Mouse (Mus musculus) gastrocnemius, postnatal 36 days (tissue): ENCODE measurements around the gene Fbxo5. TPM values are rescaled to one million over a fixed set of nuclear protein-coding genes. Genes with fewer than 3 reads are reported as not detected.

Experiments used
- DNase-seq, 2 experiments: peaks; one replicate each; pipeline ENCODE4 v3.0.0; 2022
- intact Hi-C: fragments of 180-260 bp; cut with DNase I; formaldehyde crosslinking; loops from one replicate; pipeline ENCODE4 v1.15.1; 2025
- total RNA-seq, 2 experiments: library from RNA; stranded (reverse); gene quantifications; 2 replicates each; pipeline ENCODE4 v1.2.3; 2021

Gene Fbxo5
- total RNA-seq, 2 experiments from 2014 or later = 0.64 to 0.67 TPM

DNA sequence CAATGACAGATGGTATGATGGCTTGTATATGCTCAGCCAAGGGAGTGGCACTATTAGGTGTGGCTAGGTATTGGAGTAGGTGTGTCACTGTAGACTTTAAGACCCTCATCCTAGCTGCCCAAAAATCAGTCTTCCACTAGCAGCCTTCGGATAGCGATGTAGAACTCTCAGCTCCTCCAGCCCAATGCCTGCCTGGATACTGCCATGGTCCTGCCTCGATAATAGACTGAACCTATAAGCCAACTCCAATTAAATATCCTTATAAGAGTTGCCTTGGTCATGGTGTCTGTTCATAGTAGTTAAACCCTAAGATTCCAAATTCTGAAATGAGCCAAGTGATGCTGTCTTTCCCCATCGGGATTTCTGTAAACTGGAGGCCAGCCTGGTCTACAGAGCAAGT, 7.3 kb downstream of the Fbxo5 start:
- intact Hi-C loops = no loop called here
- no peak for DNase-seq

DNA sequence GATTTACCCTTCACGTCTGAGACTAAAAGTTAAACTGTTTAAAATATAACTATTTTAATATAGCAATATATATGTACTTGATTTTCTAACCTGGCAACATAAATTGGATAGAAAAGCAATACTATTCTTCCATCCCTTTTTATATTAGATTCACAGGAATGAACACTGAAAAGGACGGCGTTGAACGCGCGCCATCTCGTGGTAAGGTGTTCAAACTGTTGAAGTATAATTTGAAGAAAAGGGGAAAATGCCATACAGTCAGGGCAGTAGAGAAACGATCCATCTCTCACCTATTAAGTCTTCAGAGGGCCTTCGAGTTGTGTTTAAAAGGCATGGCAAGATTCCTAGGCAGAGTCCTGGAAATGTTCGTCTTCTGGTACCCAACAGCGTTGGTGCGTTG, 14.7 kb downstream of the Fbxo5 start:
- DNase-seq = no peak

DNA sequence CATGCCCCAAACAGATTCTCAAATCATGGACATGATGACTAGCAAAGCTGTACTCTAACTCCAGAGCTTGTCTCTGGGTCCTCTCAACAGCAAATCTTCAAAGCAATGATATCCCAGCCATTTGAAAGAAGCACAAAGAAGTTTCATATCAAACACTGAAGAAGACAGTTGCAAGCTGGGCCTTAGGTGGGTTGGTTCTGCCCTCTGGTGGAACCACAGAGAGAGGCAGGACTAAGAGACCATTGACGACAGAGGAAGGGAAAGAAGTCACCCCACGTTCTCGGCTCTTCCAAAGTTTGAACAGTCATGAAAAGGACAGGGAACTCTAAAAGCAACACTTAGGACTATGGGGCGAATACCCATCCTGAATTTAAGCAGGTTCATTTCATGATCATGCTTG, 18.5 kb downstream of the Fbxo5 start:
- intact Hi-C loops = loop anchor here (5.0 kb wide), 1 partner anchor 190 kb away; no protein-coding TSS in a partner anchor

More for the DNA sequence above, 14.7 kb downstream of the Fbxo5 start:
- intact Hi-C loops = no loop called here

More for the DNA sequence above, 18.5 kb downstream of the Fbxo5 start:
- DNase-seq = no peak

Other genes starting within 250 kb of the Fbxo5 start
- 1 to 10 TPM; 3.5 to 4.4 TPM for gene Myct1, start 211.8 kb downstream of the Fbxo5 start, total RNA-seq
- gene Vip, start 166.4 kb downstream of the Fbxo5 start, total RNA-seq = not detected
- gene Mtrf1l, start 18.3 kb upstream of the Fbxo5 start, total RNA-seq = 1 to 10 TPM; 4.0 to 7.0 TPM
- under 1 TPM; 0.05 to 0.12 TPM for gene Rgs17, start 116.8 kb upstream of the Fbxo5 start, total RNA-seq